Mouse (Mus musculus): ENCODE measurements around the gene Tcf20. TPM values are rescaled to one million over a fixed set of nuclear protein-coding genes. Genes with fewer than 3 reads are reported as not detected.

Tcf20 gene
- 17.1 and 17.4 TPM in 2 replicates for polyA plus RNA-seq (2014; fragmentation: Nextera tagmentation; extraction: Ambion mirVana)

- Histone ChIP-seq H3K9me3 (replicated peaks; ENCODE audit: control insufficient read depth, low read length) (no peaks in the 10 kb centered on the region), H3K36me3 (ENCODE audit: control insufficient read depth, insufficient read depth, low read length) (no peaks in the 10 kb centered on the region), H3K4me3 (ENCODE audit: low read depth, low read length) (peak within 1 kb of the TSS; percentile 43), H3K4me1 (ENCODE audit: control insufficient read depth, insufficient read depth, low read length) (peaks cover 65% of the 10 kb centered on the region), H3K9ac (ENCODE audit: low read length) (peak within 1 kb of the TSS; percentile 63), H3K27ac (ENCODE audit: low read depth, low read length) (0 out of 2 replicates have a peak within 1 kb of the TSS, but pooled peaks have one; percentile 14), H3K27me3 (replicated peaks; ENCODE audit: control insufficient read depth, insufficient read depth, low read length) (peaks cover 5% of the 10 kb centered on the region; the same call in 1 of the 2 replicates), H3K4me2 (ENCODE audit: low read length) (peak within 1 kb of the TSS; percentile 92)
- ATAC-seq (peak; percentile 64), DNase-seq (ENCODE audit: low spot score) (peak; percentile 92)
- WGBS, result under 1% methylated on average over 20 of the region's 20 CpGs
Measured at GRCm38 (mm10) chr15:82987732-82988112, at the start of gene Tcf20. TSS of gene Tcf20 (minus strand) at chr15:82987872.

GRCm38 (mm10) chr15:83036900-83037519 lies 49.3 kb upstream of the Tcf20 start:
- peak; percentile 86 for DNase-seq (ENCODE audit: low spot score)
- H3K4me2 ChIP-seq (ENCODE audit: low read length), result peak overlapping the region; percentile 0; the same call in 1 of the 2 replicates
- H3K9me3 ChIP-seq (replicated peaks; ENCODE audit: control insufficient read depth, low read length), result no peaks in the 10 kb centered on the region
- no peaks in the 10 kb centered on the region for H3K27me3 ChIP-seq (replicated peaks; ENCODE audit: control insufficient read depth, insufficient read depth, low read length)
- peak; percentile 41; the same call in 1 of the 2 replicates for ATAC-seq
- H3K27ac ChIP-seq (ENCODE audit: low read depth, low read length), result 0 out of 2 replicates have a peak overlapping the region, but pooled peaks have one; percentile 14
- no peaks in the 10 kb centered on the region for H3K36me3 ChIP-seq (ENCODE audit: control insufficient read depth, insufficient read depth, low read length)
- no peak overlapping the region for H3K4me3 ChIP-seq (ENCODE audit: low read depth, low read length)
- H3K9ac ChIP-seq (ENCODE audit: low read length), result no peak overlapping the region
- peaks cover 51% of the 10 kb centered on the region for H3K4me1 ChIP-seq (ENCODE audit: control insufficient read depth, insufficient read depth, low read length)
- WGBS, result 54% methylated on average over 14 of the region's 14 CpGs

GRCm38 (mm10) chr15:83036089-83036488 lies 48.4 kb upstream of the Tcf20 start:
- 63% methylated on average over 7 of the region's 7 CpGs for WGBS
- peaks cover 51% of the 10 kb centered on the region for H3K4me1 ChIP-seq (ENCODE audit: control insufficient read depth, insufficient read depth, low read length)

GRCm38 (mm10) chr15:83034275-83034977 lies 46.8 kb upstream of the Tcf20 start:
- H3K4me3 ChIP-seq (ENCODE audit: low read depth, low read length), result 0 out of 2 replicates have a peak overlapping the region, but pooled peaks have one; percentile 2
- WGBS, result 3% methylated on average over 17 of the region's 17 CpGs
- H3K9ac ChIP-seq (ENCODE audit: low read length), result peak overlapping the region; percentile 35
- H3K9me3 ChIP-seq (replicated peaks; ENCODE audit: control insufficient read depth, low read length), result no peaks in the 10 kb centered on the region
- peaks cover 55% of the 10 kb centered on the region for H3K4me1 ChIP-seq (ENCODE audit: control insufficient read depth, insufficient read depth, low read length)
- peak; percentile 70 for ATAC-seq
- peak; percentile 94 for DNase-seq (ENCODE audit: low spot score)
- H3K27me3 ChIP-seq (replicated peaks; ENCODE audit: control insufficient read depth, insufficient read depth, low read length), result no peaks in the 10 kb centered on the region
- no peaks in the 10 kb centered on the region for H3K36me3 ChIP-seq (ENCODE audit: control insufficient read depth, insufficient read depth, low read length)
- peak overlapping the region; percentile 47 for H3K4me2 ChIP-seq (ENCODE audit: low read length)
- peak overlapping the region; percentile 60 for H3K27ac ChIP-seq (ENCODE audit: low read depth, low read length)

More at GRCm38 (mm10) chr15:83036089-83036488, 48.4 kb upstream of the Tcf20 start:
- Histone ChIP-seq H3K27me3 (replicated peaks; ENCODE audit: control insufficient read depth, insufficient read depth, low read length) (no peaks in the 10 kb centered on the region), H3K9ac (ENCODE audit: low read length) (no peak overlapping the region), H3K9me3 (replicated peaks; ENCODE audit: control insufficient read depth, low read length) (no peaks in the 10 kb centered on the region), H3K4me3 (ENCODE audit: low read depth, low read length) (no peak overlapping the region), H3K36me3 (ENCODE audit: control insufficient read depth, insufficient read depth, low read length) (no peaks in the 10 kb centered on the region), H3K4me2 (ENCODE audit: low read length) (no peak overlapping the region), H3K27ac (ENCODE audit: low read depth, low read length) (no peak overlapping the region)
- no peak for DNase-seq (ENCODE audit: low spot score)
- no peak for ATAC-seq

- no peak for ATAC-seq
- no peaks in the 10 kb centered on the region for H3K27me3 ChIP-seq (replicated peaks; ENCODE audit: control insufficient read depth, insufficient read depth, low read length)
- no peaks in the 10 kb centered on the region for H3K36me3 ChIP-seq (ENCODE audit: control insufficient read depth, insufficient read depth, low read length)
- peak within 1 kb of the TSS; percentile 60; the same call in 1 of the 2 replicates for H3K27ac ChIP-seq (ENCODE audit: low read depth, low read length)
- 21% methylated on average over 17 of the region's 17 CpGs for WGBS
- peak within 1 kb of the TSS; percentile 35 for H3K9ac ChIP-seq (ENCODE audit: low read length)
- H3K9me3 ChIP-seq (replicated peaks; ENCODE audit: control insufficient read depth, low read length), result no peaks in the 10 kb centered on the region
- DNase-seq (ENCODE audit: low spot score), result peak; percentile 60
- no peak within 1 kb of the TSS for H3K4me3 ChIP-seq (ENCODE audit: low read depth, low read length)
- peak within 1 kb of the TSS; percentile 47 for H3K4me2 ChIP-seq (ENCODE audit: low read length)
- H3K4me1 ChIP-seq (ENCODE audit: control insufficient read depth, insufficient read depth, low read length), result peaks cover 54% of the 10 kb centered on the region
Measured at GRCm38 (mm10) chr15:83032981-83033541, 45.4 kb upstream of the Tcf20 start, which contains the start of gene Nfam1. TSS of gene Nfam1 (minus strand) at chr15:83033306.

- Histone ChIP-seq H3K27me3 (replicated peaks; ENCODE audit: control insufficient read depth, insufficient read depth, low read length) (no peaks in the 10 kb centered on the region), H3K9ac (ENCODE audit: low read length) (no peak overlapping the region), H3K9me3 (replicated peaks; ENCODE audit: control insufficient read depth, low read length) (no peaks in the 10 kb centered on the region), H3K4me3 (ENCODE audit: low read depth, low read length) (no peak overlapping the region), H3K36me3 (ENCODE audit: control insufficient read depth, insufficient read depth, low read length) (no peaks in the 10 kb centered on the region), H3K4me1 (ENCODE audit: control insufficient read depth, insufficient read depth, low read length) (peaks cover 49% of the 10 kb centered on the region), H3K27ac (ENCODE audit: low read depth, low read length) (no peak overlapping the region), H3K4me2 (ENCODE audit: low read length) (no peak overlapping the region)
- DNase-seq (ENCODE audit: low spot score), result no peak
- ATAC-seq, result no peak
- 58% methylated on average over 4 of the region's 4 CpGs for WGBS
Measured at GRCm38 (mm10) chr15:83030884-83031283, 43.2 kb upstream of the Tcf20 start.

- no peak for ATAC-seq
- 32% methylated on average over 11 of the region's 11 CpGs for WGBS
- Histone ChIP-seq H3K27me3 (replicated peaks; ENCODE audit: control insufficient read depth, insufficient read depth, low read length) (no peaks in the 10 kb centered on the region), H3K9ac (ENCODE audit: low read length) (no peak overlapping the region; the same call in 1 of the 2 replicates), H3K36me3 (ENCODE audit: control insufficient read depth, insufficient read depth, low read length) (no peaks in the 10 kb centered on the region), H3K9me3 (replicated peaks; ENCODE audit: control insufficient read depth, low read length) (no peaks in the 10 kb centered on the region), H3K27ac (ENCODE audit: low read depth, low read length) (peak overlapping the region; percentile 66), H3K4me2 (ENCODE audit: low read length) (no peak overlapping the region), H3K4me1 (ENCODE audit: control insufficient read depth, insufficient read depth, low read length) (peaks cover 49% of the 10 kb centered on the region), H3K4me3 (ENCODE audit: low read depth, low read length) (no peak overlapping the region)
- no peak for DNase-seq (ENCODE audit: low spot score)
Measured at GRCm38 (mm10) chr15:83029725-83030718, 42.4 kb upstream of the Tcf20 start.

- Histone ChIP-seq H3K4me1 (ENCODE audit: control insufficient read depth, insufficient read depth, low read length) (peaks cover 21% of the 10 kb centered on the region), H3K36me3 (ENCODE audit: control insufficient read depth, insufficient read depth, low read length) (no peaks in the 10 kb centered on the region), H3K4me2 (ENCODE audit: low read length) (no peak overlapping the region), H3K27me3 (replicated peaks; ENCODE audit: control insufficient read depth, insufficient read depth, low read length) (no peaks in the 10 kb centered on the region), H3K27ac (ENCODE audit: low read depth, low read length) (no peak overlapping the region), H3K9ac (ENCODE audit: low read length) (no peak overlapping the region), H3K9me3 (replicated peaks; ENCODE audit: control insufficient read depth, low read length) (no peaks in the 10 kb centered on the region), H3K4me3 (ENCODE audit: low read depth, low read length) (no peak overlapping the region)
- DNase-seq (ENCODE audit: low spot score) (no peak), ATAC-seq (no peak)
- 54% methylated on average over 8 of the region's 8 CpGs for WGBS
Measured at GRCm38 (mm10) chr15:83026129-83026528, 38.5 kb upstream of the Tcf20 start.
